Mouse (Mus musculus): ENCODE measurements around the gene Slc12a3. TPM values are rescaled to one million over a fixed set of nuclear protein-coding genes. Genes with fewer than 3 reads are reported as not detected.

The Slc12a3 gene
- polyA plus RNA-seq, 1 experiment = 600 TPM

DNA sequence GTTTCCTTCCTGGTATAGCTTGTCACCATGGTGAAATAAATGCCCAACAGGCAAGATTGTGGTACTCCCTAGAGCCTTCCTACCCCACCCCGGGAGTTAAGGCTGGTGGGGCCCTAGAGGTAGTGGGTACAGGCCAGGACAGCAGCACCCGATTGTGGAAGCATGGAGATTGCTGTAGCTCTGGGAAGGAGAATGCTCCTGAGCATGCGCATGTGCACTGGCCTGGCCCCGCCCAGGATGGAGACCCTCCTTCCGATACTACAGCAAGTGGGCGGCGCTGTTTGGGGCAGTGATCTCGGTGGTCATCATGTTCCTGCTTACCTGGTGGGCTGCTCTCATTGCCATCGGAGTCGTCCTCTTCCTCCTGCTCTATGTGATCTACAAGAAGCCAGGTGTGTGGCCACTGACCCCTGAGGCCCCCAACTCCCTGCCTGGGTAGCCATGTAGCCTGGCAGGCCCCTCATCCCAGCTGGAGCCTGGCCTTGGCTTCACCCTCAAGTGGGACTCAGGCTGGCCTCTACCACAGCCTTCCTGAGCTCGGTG is 14.8 kb downstream of the Slc12a3 start:
- no peak for DNase-seq
- H3K4me1 ChIP-seq (ENCODE audit: control insufficient read depth, insufficient read depth, low read length) = peaks cover 3% of the 10 kb centered on the region; the same call in 1 of the 2 replicates
- no peak overlapping the region for H3K4me3 ChIP-seq (ENCODE audit: insufficient read depth, low read depth, low read length)
- no peaks in the 10 kb centered on the region for H3K27me3 ChIP-seq (replicated peaks; ENCODE audit: control insufficient read depth, insufficient read depth, low read length)
- no peak for TF ChIP-seq POLR2A (IDR thresholded peaks at IDR 0.05; ENCODE audit: low read depth, low read length)
- no peak for TF ChIP-seq CTCF (conservative IDR thresholded peaks at IDR 0.05; ENCODE audit: insufficient read depth, insufficient read length, low read depth, low read length)
- WGBS = 78% methylated on average over 11 of the region's 11 CpGs
- no peak overlapping the region for H3K27ac ChIP-seq (ENCODE audit: insufficient read depth, low read depth, low read length)
- no peaks in the 10 kb centered on the region for H3K36me3 ChIP-seq (ENCODE audit: control insufficient read depth, insufficient read depth, low read length)

DNA sequence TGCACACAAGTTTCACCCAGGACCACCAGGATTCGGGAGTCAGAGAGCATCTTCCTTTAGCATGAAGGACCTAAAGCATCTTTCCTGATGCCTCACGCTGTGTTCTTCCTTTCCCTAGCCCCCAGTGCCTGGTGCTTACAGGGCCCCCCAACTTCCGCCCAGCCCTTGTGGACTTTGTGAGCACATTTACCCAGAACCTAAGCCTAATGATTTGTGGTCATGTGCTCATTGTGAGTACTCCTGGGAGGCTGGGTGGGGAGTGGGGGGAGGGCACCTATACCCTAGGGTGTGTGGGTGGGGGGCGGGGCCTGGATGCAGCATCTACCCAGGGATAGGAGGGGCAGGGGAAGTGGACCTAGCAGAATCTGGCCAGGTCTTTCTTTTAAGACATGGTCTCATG is 16.7 kb downstream of the Slc12a3 start:
- Histone ChIP-seq H3K36me3 (ENCODE audit: control insufficient read depth, insufficient read depth, low read length) (no peaks in the 10 kb centered on the region), H3K27ac (ENCODE audit: insufficient read depth, low read depth, low read length) (no peak overlapping the region), H3K4me3 (ENCODE audit: insufficient read depth, low read depth, low read length) (no peak overlapping the region), H3K27me3 (replicated peaks; ENCODE audit: control insufficient read depth, insufficient read depth, low read length) (no peaks in the 10 kb centered on the region), H3K4me1 (ENCODE audit: control insufficient read depth, insufficient read depth, low read length) (peaks cover 3% of the 10 kb centered on the region; the same call in 1 of the 2 replicates)
- WGBS = 91% methylated on average over 4 of the region's 4 CpGs
- TF ChIP-seq POLR2A (IDR thresholded peaks at IDR 0.05; ENCODE audit: low read depth, low read length) = no peak
- no peak for TF ChIP-seq CTCF (conservative IDR thresholded peaks at IDR 0.05; ENCODE audit: insufficient read depth, insufficient read length, low read depth, low read length)
- DNase-seq = no peak

DNA sequence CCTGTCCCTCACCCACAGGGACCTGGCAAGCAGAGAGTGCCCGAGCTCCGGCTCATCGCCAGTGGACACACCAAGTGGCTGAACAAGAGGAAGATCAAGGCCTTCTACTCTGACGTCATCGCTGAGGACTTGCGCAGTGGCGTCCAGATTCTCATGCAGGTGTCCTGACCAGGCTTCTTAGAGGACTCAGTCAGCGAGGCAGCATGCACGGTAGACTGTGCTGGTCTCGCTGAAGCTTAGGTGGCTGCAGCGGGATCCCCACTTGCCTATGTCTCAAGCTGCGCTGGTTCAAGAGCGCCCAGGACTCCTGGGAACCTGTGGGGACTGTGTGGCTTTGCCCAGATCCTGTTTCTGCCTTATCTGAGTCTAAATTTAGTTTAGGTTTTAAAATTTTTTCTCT is 17.3 kb downstream of the Slc12a3 start:
- TF ChIP-seq CTCF (conservative IDR thresholded peaks at IDR 0.05; ENCODE audit: insufficient read depth, insufficient read length, low read depth, low read length) (no peak), POLR2A (IDR thresholded peaks at IDR 0.05; ENCODE audit: low read depth, low read length) (no peak)
- WGBS = 88% methylated on average over 13 of the region's 13 CpGs
- DNase-seq = no peak
- Histone ChIP-seq H3K36me3 (ENCODE audit: control insufficient read depth, insufficient read depth, low read length) (no peaks in the 10 kb centered on the region), H3K4me1 (ENCODE audit: control insufficient read depth, insufficient read depth, low read length) (peaks cover 3% of the 10 kb centered on the region; the same call in 1 of the 2 replicates), H3K4me3 (ENCODE audit: insufficient read depth, low read depth, low read length) (no peak overlapping the region), H3K27me3 (replicated peaks; ENCODE audit: control insufficient read depth, insufficient read depth, low read length) (no peaks in the 10 kb centered on the region), H3K27ac (ENCODE audit: insufficient read depth, low read depth, low read length) (no peak overlapping the region)

DNA sequence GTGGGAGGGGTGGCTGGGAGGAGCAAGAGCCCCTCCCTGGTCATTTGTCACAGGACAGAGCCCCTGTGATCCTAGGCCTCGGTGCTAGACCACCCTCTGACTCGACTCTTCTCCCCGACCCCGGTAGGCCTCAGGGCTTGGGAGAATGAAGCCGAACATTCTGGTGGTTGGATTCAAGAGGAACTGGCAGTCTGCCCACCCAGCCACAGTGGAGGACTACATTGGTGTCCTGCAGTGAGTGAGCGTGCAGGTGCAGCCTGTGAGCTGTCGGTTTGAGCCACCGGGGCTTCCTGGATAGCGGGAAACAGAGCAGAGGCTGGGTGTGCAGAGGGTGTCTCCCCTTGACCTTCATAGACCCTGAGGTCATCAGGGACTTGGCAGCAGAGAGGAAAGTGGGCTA is 19.4 kb downstream of the Slc12a3 start:
- Histone ChIP-seq H3K4me1 (ENCODE audit: control insufficient read depth, insufficient read depth, low read length) (peaks cover 2% of the 10 kb centered on the region; the same call in 1 of the 2 replicates), H3K27me3 (replicated peaks; ENCODE audit: control insufficient read depth, insufficient read depth, low read length) (no peaks in the 10 kb centered on the region), H3K27ac (ENCODE audit: insufficient read depth, low read depth, low read length) (no peak overlapping the region), H3K36me3 (ENCODE audit: control insufficient read depth, insufficient read depth, low read length) (no peaks in the 10 kb centered on the region), H3K4me3 (ENCODE audit: insufficient read depth, low read depth, low read length) (no peak overlapping the region)
- DNase-seq = no peak
- TF ChIP-seq POLR2A (IDR thresholded peaks at IDR 0.05; ENCODE audit: low read depth, low read length) = no peak
- TF ChIP-seq CTCF (conservative IDR thresholded peaks at IDR 0.05; ENCODE audit: insufficient read depth, insufficient read length, low read depth, low read length) = no peak
- WGBS = 69% methylated on average over 9 of the region's 9 CpGs

DNA sequence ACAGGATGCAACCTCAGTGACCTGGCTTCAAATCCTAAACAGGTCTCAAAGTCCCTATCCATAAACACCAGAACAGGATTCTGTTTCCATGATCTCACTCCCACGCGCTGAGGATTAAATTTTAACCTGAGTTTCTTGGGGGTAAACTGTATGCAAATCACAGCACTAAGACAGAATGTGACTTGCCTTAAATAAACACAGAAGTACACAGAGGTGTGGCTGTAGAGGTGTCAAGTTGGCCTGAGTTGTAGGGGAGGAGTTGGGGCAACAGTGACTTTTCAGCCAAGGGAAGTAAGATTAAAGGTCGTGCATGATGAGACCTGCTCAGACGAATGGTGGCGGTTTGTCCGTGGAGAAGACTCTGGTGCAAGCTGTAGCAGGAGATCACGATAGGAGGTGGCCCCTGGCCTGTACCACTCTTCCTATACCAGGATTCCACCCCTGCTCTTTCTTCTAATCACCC is 25.1 kb downstream of the Slc12a3 start:
- H3K4me3 ChIP-seq (ENCODE audit: insufficient read depth, low read depth, low read length) = no peak overlapping the region
- TF ChIP-seq CTCF (conservative IDR thresholded peaks at IDR 0.05; ENCODE audit: insufficient read depth, insufficient read length, low read depth, low read length) (no peak), POLR2A (IDR thresholded peaks at IDR 0.05; ENCODE audit: low read depth, low read length) (no peak)
- peak; percentile 95 for DNase-seq

DNA sequence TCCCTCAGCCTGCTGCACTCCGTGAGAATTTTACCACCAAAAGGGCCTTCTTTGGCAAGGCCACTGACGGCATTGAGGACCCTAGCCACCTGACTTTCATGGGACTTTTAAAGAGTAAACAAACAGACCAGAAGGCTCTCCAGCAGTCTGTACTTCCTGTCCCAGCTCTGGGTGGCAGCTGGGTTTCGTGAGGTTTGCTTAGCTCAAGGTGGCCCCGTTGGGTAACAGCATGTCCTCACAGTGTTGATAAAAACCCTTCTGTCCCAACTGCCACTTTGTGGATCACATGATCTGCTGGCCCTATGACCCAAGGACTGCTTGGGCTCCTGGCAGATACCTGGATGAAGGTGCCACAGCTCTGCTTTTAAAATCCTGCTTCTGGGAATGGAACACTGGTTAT is 25.6 kb downstream of the Slc12a3 start:
- no peaks in the 10 kb centered on the region for H3K27me3 ChIP-seq (replicated peaks; ENCODE audit: control insufficient read depth, insufficient read depth, low read length)
- peak overlapping the region; percentile 94 for H3K27ac ChIP-seq (ENCODE audit: insufficient read depth, low read depth, low read length)
- H3K4me3 ChIP-seq (ENCODE audit: insufficient read depth, low read depth, low read length) = no peak overlapping the region
- 24% methylated on average over 4 of the region's 4 CpGs for WGBS
- H3K36me3 ChIP-seq (ENCODE audit: control insufficient read depth, insufficient read depth, low read length) = no peaks in the 10 kb centered on the region
- no peak for TF ChIP-seq POLR2A (IDR thresholded peaks at IDR 0.05; ENCODE audit: low read depth, low read length)
- no peak for TF ChIP-seq CTCF (conservative IDR thresholded peaks at IDR 0.05; ENCODE audit: insufficient read depth, insufficient read length, low read depth, low read length)
- H3K4me1 ChIP-seq (ENCODE audit: control insufficient read depth, insufficient read depth, low read length) = peaks cover 26% of the 10 kb centered on the region
- DNase-seq = peak; percentile 64

More for the DNA sequence above, 25.1 kb downstream of the Slc12a3 start:
- no peaks in the 10 kb centered on the region for H3K36me3 ChIP-seq (ENCODE audit: control insufficient read depth, insufficient read depth, low read length)
- peaks cover 25% of the 10 kb centered on the region for H3K4me1 ChIP-seq (ENCODE audit: control insufficient read depth, insufficient read depth, low read length)
- H3K27ac ChIP-seq (ENCODE audit: insufficient read depth, low read depth, low read length) = peak overlapping the region; percentile 94
- WGBS = 23% methylated on average over 7 of the region's 7 CpGs
- H3K27me3 ChIP-seq (replicated peaks; ENCODE audit: control insufficient read depth, insufficient read depth, low read length) = no peaks in the 10 kb centered on the region

DNA sequence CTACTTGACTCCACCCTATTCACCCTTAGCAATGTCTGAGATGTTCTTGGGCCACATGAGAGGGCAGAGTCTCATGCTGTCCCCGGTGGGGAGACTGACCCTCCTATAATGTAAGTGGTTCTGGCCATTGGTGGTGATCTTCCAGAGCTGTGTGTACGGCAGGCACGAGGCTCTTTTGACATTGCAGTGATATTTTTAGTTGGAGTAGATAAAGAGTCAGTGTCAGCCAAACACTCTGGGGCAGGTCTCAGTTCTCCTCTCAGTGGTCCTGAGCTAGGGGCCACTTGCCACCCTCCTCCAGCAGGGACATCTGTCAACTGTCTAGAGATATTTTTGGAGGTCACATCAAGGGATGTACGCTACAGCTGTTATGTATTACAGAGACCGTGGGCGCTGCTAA is 28.2 kb downstream of the Slc12a3 start:
- Histone ChIP-seq H3K27ac (ENCODE audit: insufficient read depth, low read depth, low read length) (no peak overlapping the region), H3K36me3 (ENCODE audit: control insufficient read depth, insufficient read depth, low read length) (no peaks in the 10 kb centered on the region), H3K27me3 (replicated peaks; ENCODE audit: control insufficient read depth, insufficient read depth, low read length) (no peaks in the 10 kb centered on the region), H3K4me1 (ENCODE audit: control insufficient read depth, insufficient read depth, low read length) (peaks cover 35% of the 10 kb centered on the region), H3K4me3 (ENCODE audit: insufficient read depth, low read depth, low read length) (no peak overlapping the region)
- 82% methylated on average over 6 of the region's 6 CpGs for WGBS
- DNase-seq = no peak
- TF ChIP-seq POLR2A (IDR thresholded peaks at IDR 0.05; ENCODE audit: low read depth, low read length) = no peak
- no peak for TF ChIP-seq CTCF (conservative IDR thresholded peaks at IDR 0.05; ENCODE audit: insufficient read depth, insufficient read length, low read depth, low read length)

Measured in kidney, adult 2 months (tissue).